Mouse (Mus musculus) kidney, postnatal 0 days (tissue): Measurements from ENCODE around the gene Cdkl1. TPM values are rescaled to one million over a fixed set of nuclear protein-coding genes. Genes with fewer than 3 reads are reported as not detected.

Experiments
- ATAC-seq: fragments of 200-750 bp; cut with Nextera tagmentation; replicated peaks from 2 replicates; pipeline ENCODE4 v1.8.0; 2017; ENCODE audit warnings: low read depth, moderate number of reproducible peaks, moderate TSS enrichment, moderate library complexity; ENCODE audit not compliant: low FRiP score
- DNase-seq: peaks from one replicate; pipeline ENCODE4 v3.0.0-alpha.2; 2016; ENCODE audit warnings: low spot score
- H3K27ac ChIP-seq: fragments of 300-500 bp; sonication (generic); 2 replicates; pipeline ENCODE4 v1.5.1; 2014; ENCODE audit warnings: mild to moderate bottlenecking
- H3K27me3 ChIP-seq: fragments of 300-500 bp; sonication (generic); 2 replicates; pipeline ENCODE4 v1.6.1; 2014; ENCODE audit warnings: low read length, mixed read lengths; ENCODE audit not compliant: insufficient read depth
- H3K36me3 ChIP-seq: fragments of 300-500 bp; sonication (generic); 2 replicates; pipeline ENCODE4 v1.6.1; 2014; ENCODE audit warnings: low read length, mixed read lengths; ENCODE audit not compliant: insufficient read depth
- H3K4me1 ChIP-seq: fragments of 300-500 bp; sonication (generic); replicated peaks from 2 replicates; pipeline ENCODE4 v1.6.1; 2014; ENCODE audit warnings: antibody characterized with exemption, low read length, mixed read lengths; ENCODE audit not compliant: insufficient read depth
- H3K4me2 ChIP-seq: fragments of 300-500 bp; sonication (generic); 2 replicates; pipeline ENCODE4 v1.6.1; 2014; ENCODE audit warnings: mild to moderate bottlenecking, low read length, moderate library complexity, mixed read lengths
- H3K4me3 ChIP-seq: fragments of 300-500 bp; sonication (generic); replicated peaks from 2 replicates; pipeline ENCODE4 v1.5.1; 2014; ENCODE audit warnings: low read depth, low read length
- H3K9ac ChIP-seq: fragments of 300-500 bp; sonication (generic); 2 replicates; pipeline ENCODE4 v1.6.1; 2014; ENCODE audit warnings: low read depth, low read length
- H3K9me3 ChIP-seq: fragments of 300-500 bp; sonication (generic); replicated peaks from 2 replicates; pipeline ENCODE4 v1.6.1; 2016; ENCODE audit warnings: low read length, inconsistent platforms, mixed read lengths
- CTCF ChIP-seq: IDR thresholded peaks from 2 replicates; pipeline ENCODE4 v1.5.1; 2016; ENCODE audit warnings: antibody characterized with exemption, low read depth, mild to moderate bottlenecking, moderate library complexity
- WGBS: fragments of 180-500 bp; shearing (Covaris S2); extraction: QIAGEN DNeasy Blood & Tissue Kit; methylation state at CpG from one replicate; pipeline ENCODE4 v1.1.7; 2014; 5-methylcytosine and 5-hydroxymethylcytosine counted together
- microRNA counts: library from miRNA; unstranded; fragments of <30 nt; microRNA quantifications from one replicate; lab custom pipeline; 2015
- microRNA-seq: library from miRNA; unstranded; fragments of <30 nt; microRNA quantifications from one replicate; pipeline ENCODE4, GENCODE M21; 2016
- polyA plus RNA-seq: library from polyadenylated mRNA; unstranded; fragments of >200 nt; fragmentation: Nextera tagmentation; extraction: Ambion mirVana; gene quantifications from 2 replicates; pipeline ENCODE4 v1.2.1, GENCODE M21; 2015

The Cdkl1 gene
- polyA plus RNA-seq, 1 experiment from 2014 or later: 85.5 TPM

GRCm38 (mm10) chr12:69724018-69724710 is 66.9 kb downstream of the Cdkl1 start:
- Histone ChIP-seq H3K36me3 (no peaks in the 10 kb centered on the region), H3K9me3 (no peaks in the 10 kb centered on the region), H3K4me2 (peak overlapping the region; percentile 92), H3K4me3 (peak overlapping the region; percentile 67), H3K27ac (peak overlapping the region; percentile 91), H3K4me1 (no peaks in the 10 kb centered on the region; the same call in 1 of the 2 replicates), H3K9ac (peak overlapping the region; percentile 73), H3K27me3 (no peaks in the 10 kb centered on the region)
- no peak for TF ChIP-seq CTCF
- DNase-seq: no peak
- 3% methylated on average over 24 of the region's 24 CpGs for WGBS
- ATAC-seq: peak; percentile 18; the same call in 1 of the 2 replicates

- H3K27me3 ChIP-seq: no peaks in the 10 kb centered on the region
- no peaks in the 10 kb centered on the region for H3K9me3 ChIP-seq
- no peak overlapping the region for H3K9ac ChIP-seq
- WGBS: 56% methylated on average over 2 of the region's 2 CpGs
- DNase-seq: no peak
- H3K36me3 ChIP-seq: no peaks in the 10 kb centered on the region
- no peak for TF ChIP-seq CTCF
- H3K4me1 ChIP-seq: no peaks in the 10 kb centered on the region; the same call in 1 of the 2 replicates
- H3K4me3 ChIP-seq: no peak overlapping the region
- H3K4me2 ChIP-seq: peak overlapping the region; percentile 92
- no peak for ATAC-seq
- no peak overlapping the region for H3K27ac ChIP-seq
Measured at GRCm38 (mm10) chr12:69723376-69723775, 67.7 kb downstream of the Cdkl1 start.

- H3K27ac ChIP-seq: no peak overlapping the region
- no peaks in the 10 kb centered on the region for H3K36me3 ChIP-seq
- no peaks in the 10 kb centered on the region; the same call in 1 of the 2 replicates for H3K4me1 ChIP-seq
- H3K4me2 ChIP-seq: no peak overlapping the region
- DNase-seq (no peak), ATAC-seq (no peak)
- no peaks in the 10 kb centered on the region for H3K9me3 ChIP-seq
- no peak overlapping the region for H3K9ac ChIP-seq
- no peak overlapping the region for H3K4me3 ChIP-seq
- no peak for TF ChIP-seq CTCF
- no peaks in the 10 kb centered on the region for H3K27me3 ChIP-seq
- 97% methylated on average over 3 of the region's 3 CpGs for WGBS
Measured at GRCm38 (mm10) chr12:69722857-69723256, 68.2 kb downstream of the Cdkl1 start.

GRCm38 (mm10) chr12:69713628-69714027 is 77.4 kb downstream of the Cdkl1 start:
- Histone ChIP-seq H3K4me2 (no peak overlapping the region), H3K36me3 (0 out of 2 replicates have a peak, but pooled peaks cover 6% of the 10 kb centered on the region), H3K4me1 (no peaks in the 10 kb centered on the region), H3K27ac (no peak overlapping the region), H3K9me3 (no peaks in the 10 kb centered on the region), H3K27me3 (no peaks in the 10 kb centered on the region), H3K9ac (no peak overlapping the region), H3K4me3 (no peak overlapping the region)
- TF ChIP-seq CTCF: no peak
- peak; percentile 21 for DNase-seq
- no peak for ATAC-seq

GRCm38 (mm10) chr12:69704799-69705458 is 86.1 kb downstream of the Cdkl1 start:
- WGBS: 59% methylated on average over 11 of the region's 11 CpGs
- ATAC-seq: peak; percentile 87
- H3K36me3 ChIP-seq: 0 out of 2 replicates have a peak, but pooled peaks cover 6% of the 10 kb centered on the region

GRCm38 (mm10) chr12:69698352-69698751 is 92.7 kb downstream of the Cdkl1 start:
- no peak overlapping the region for H3K9ac ChIP-seq
- no peak for TF ChIP-seq CTCF
- WGBS: 85% methylated on average over 6 of the region's 6 CpGs
- no peak for ATAC-seq
- H3K4me1 ChIP-seq: no peaks in the 10 kb centered on the region
- H3K36me3 ChIP-seq: peaks cover 9% of the 10 kb centered on the region; the same call in 1 of the 2 replicates
- H3K9me3 ChIP-seq: no peaks in the 10 kb centered on the region
- H3K27ac ChIP-seq: no peak overlapping the region
- H3K4me3 ChIP-seq: no peak overlapping the region
- H3K27me3 ChIP-seq: no peaks in the 10 kb centered on the region
- H3K4me2 ChIP-seq: no peak overlapping the region
- no peak for DNase-seq

More at GRCm38 (mm10) chr12:69704799-69705458, 86.1 kb downstream of the Cdkl1 start:
- H3K9ac ChIP-seq: no peak overlapping the region
- no peaks in the 10 kb centered on the region for H3K27me3 ChIP-seq
- no peak overlapping the region for H3K4me2 ChIP-seq
- no peaks in the 10 kb centered on the region for H3K4me1 ChIP-seq
- no peak overlapping the region for H3K4me3 ChIP-seq
- H3K9me3 ChIP-seq: no peaks in the 10 kb centered on the region
- peak; percentile 27 for DNase-seq
- no peak overlapping the region for H3K27ac ChIP-seq
- TF ChIP-seq CTCF: no peak

MicroRNA genes within 50 kb of the gene (microRNA counts, 519-probe panel; counts per million panel counts)
- 330 counts per million, percentile 68 among the panel's probes with 10 or more counts for microRNA mmu-miR-681 (lab: Ali Mortazavi, UCI)

Small RNA genes within 50 kb of the gene (microRNA-seq; reads per million reads assigned to microRNA genes)
- gene Mir681: not detected

Other genes with a start within 250 kb of the Cdkl1 start
- gene Vcpkmt, start 208.2 kb downstream of the Cdkl1 start, polyA plus RNA-seq: 20.8 and 21.5 TPM in 2 replicates
- gene Sos2, start 109.4 kb downstream of the Cdkl1 start, polyA plus RNA-seq: 7.1 and 8.4 TPM in 2 replicates
- gene L2hgdh, start 66.4 kb downstream of the Cdkl1 start, polyA plus RNA-seq: 20.0 and 21.1 TPM in 2 replicates
- 29.5 and 32.9 TPM in 2 replicates for gene Atp5s, start 66.3 kb downstream of the Cdkl1 start, polyA plus RNA-seq
- gene Atl1, start 101.3 kb upstream of the Cdkl1 start, polyA plus RNA-seq: 3.5 and 5.8 TPM in 2 replicates
- 27.3 and 29.1 TPM in 2 replicates for gene Map4k5, start 101.9 kb upstream of the Cdkl1 start, polyA plus RNA-seq
- 8.5 and 9.8 TPM in 2 replicates for gene Sav1, start 195.7 kb upstream of the Cdkl1 start, polyA plus RNA-seq